Mouse (Mus musculus): Measurements from ENCODE around the gene Krtap1-4.

DNA sequence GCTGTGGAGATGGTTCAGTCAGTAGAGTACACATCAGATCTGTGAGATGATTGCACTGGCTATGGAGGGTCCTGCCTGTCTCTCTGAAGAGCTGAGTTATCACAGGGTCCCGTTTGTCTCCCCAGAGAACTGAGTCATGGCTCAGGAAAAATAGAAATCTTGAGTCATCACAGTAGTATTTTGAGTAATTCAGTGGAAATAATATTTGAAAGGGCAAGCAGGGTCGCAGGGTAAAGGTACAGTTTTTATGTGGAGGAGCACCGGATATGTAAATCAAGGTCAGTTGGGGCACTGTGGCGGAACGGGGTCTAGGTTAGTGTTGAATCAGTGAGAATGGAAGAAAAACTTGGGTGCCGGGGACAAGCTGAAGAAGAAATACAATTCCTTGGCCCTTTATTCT lies 20.9 kb downstream of the Krtap1-4 start:
- TF ChIP-seq GATA1 (IDR thresholded peaks at IDR 0.05; ENCODE audit: low read depth, low read length) (no peak), ZNF384 (IDR thresholded peaks at IDR 0.05; ENCODE audit: low read depth, low read length) (no peak), EP300 (IDR thresholded peaks at IDR 0.05; ENCODE audit: low read depth in 1 of 2, low read length in 2 of 2) (no peak), CTCF (IDR thresholded peaks at IDR 0.05 in 2 of 3, conservative IDR thresholded peaks at IDR 0.05 in 1 of 3; ENCODE audit: control insufficient read depth in 1 of 3, insufficient read depth in 1 of 3, low read depth in 2 of 3, low read length in 3 of 3, poor library complexity in 1 of 3, severe bottlenecking in 1 of 3) (no peak), POLR2A (IDR thresholded peaks at IDR 0.05; ENCODE audit: control insufficient read depth in 1 of 2, insufficient read depth in 1 of 2, low read depth in 1 of 2, low read length in 2 of 2, poor library complexity in 1 of 2) (no peak), MYC (IDR thresholded peaks at IDR 0.05; ENCODE audit: low read depth, low read length) (no peak), MEF2A (IDR thresholded peaks at IDR 0.05; ENCODE audit: extremely low read depth, insufficient replicate concordance, low read depth, low read length, poor library complexity, severe bottlenecking) (no peak)
